Mouse (Mus musculus) forebrain, embryonic 13.5 days (tissue): Measurements from ENCODE around the gene Zfp687. TPM values are rescaled to one million over a fixed set of nuclear protein-coding genes. Genes with fewer than 3 reads are reported as not detected.
A peak's percentile ranks its signal among the peaks of the same experiment; 100 is the strongest.

ENCODE experiments used
- ATAC-seq: fragments of 200-750 bp; cut with Nextera tagmentation; 2 replicates; pipeline ENCODE4 v1.8.0; 2017
- H3K27ac ChIP-seq: fragments of 300-500 bp; sonication (generic); 2 replicates; pipeline ENCODE4 v1.5.1; 2015; ENCODE audit warnings: inconsistent platforms, mild to moderate bottlenecking, moderate library complexity
- H3K27me3 ChIP-seq: fragments of 300-500 bp; sonication (generic); 2 replicates; pipeline ENCODE4 v1.6.1; 2015; ENCODE audit warnings: mild to moderate bottlenecking, inconsistent platforms
- H3K36me3 ChIP-seq: fragments of 300-500 bp; sonication (generic); 2 replicates; pipeline ENCODE4 v1.6.1; 2015; ENCODE audit warnings: mild to moderate bottlenecking, inconsistent platforms; ENCODE audit not compliant: poor library complexity, severe bottlenecking
- H3K4me1 ChIP-seq: fragments of 300-500 bp; sonication (generic); 2 replicates; pipeline ENCODE4 v1.6.1; 2015; ENCODE audit warnings: inconsistent platforms
- H3K4me2 ChIP-seq: fragments of 300-500 bp; sonication (generic); 2 replicates; pipeline ENCODE4 v1.6.1; 2015; ENCODE audit warnings: inconsistent platforms, mild to moderate bottlenecking, moderate library complexity
- H3K4me3 ChIP-seq: fragments of 300-500 bp; sonication (generic); 2 replicates; pipeline ENCODE4 v1.5.1; 2015; ENCODE audit warnings: mild to moderate bottlenecking, inconsistent platforms
- H3K9ac ChIP-seq: fragments of 300-500 bp; sonication (generic); 2 replicates; pipeline ENCODE4 v1.6.1; 2015; ENCODE audit warnings: mild to moderate bottlenecking, inconsistent platforms
- H3K9me3 ChIP-seq: fragments of 300-500 bp; sonication (generic); replicated peaks from 2 replicates; pipeline ENCODE4 v1.6.1; 2016; ENCODE audit warnings: inconsistent platforms
- WGBS: fragments of 180-500 bp; shearing (Covaris S2); methylation state at CpG from one replicate; pipeline ENCODE4 v1.1.7; 2015; 5-methylcytosine and 5-hydroxymethylcytosine counted together
- polyA plus RNA-seq: library from polyadenylated mRNA; unstranded; fragments of >200 nt; fragmentation: Nextera tagmentation; extraction: Ambion mirVana; gene quantifications from 2 replicates; pipeline ENCODE4 v1.2.1, GENCODE M21; 2015

Gene Zfp687
- polyA plus RNA-seq, 1 experiment from 2014 or later, result 26.6 TPM

- ATAC-seq, result no peak
- no peak overlapping the region for H3K9ac ChIP-seq
- WGBS, result 91% methylated on average over 11 of the region's 11 CpGs
- 0 out of 2 replicates have a peak, but pooled peaks cover 9% of the 10 kb centered on the region for H3K4me1 ChIP-seq
- H3K4me3 ChIP-seq, result no peak overlapping the region
- no peak overlapping the region for H3K27ac ChIP-seq
- peaks cover 45% of the 10 kb centered on the region for H3K36me3 ChIP-seq
- no peaks in the 10 kb centered on the region for H3K27me3 ChIP-seq
- no peaks in the 10 kb centered on the region for H3K9me3 ChIP-seq
- no peak overlapping the region for H3K4me2 ChIP-seq
Observed at GRCm38 (mm10) chr3:94984312-94984711, 30.9 kb downstream of the Zfp687 start.

GRCm38 (mm10) chr3:94974528-94975422, 40.5 kb downstream of the Zfp687 start, which contains the start of gene Pi4kb:
Gene Pi4kb, plus strand, starts transcription at chr3:94974731.
- peak; percentile 95 for ATAC-seq
- Histone ChIP-seq H3K4me2 (peak within 1 kb of the TSS; percentile 80), H3K36me3 (peaks cover 16% of the 10 kb centered on the region), H3K9ac (peak within 1 kb of the TSS; percentile 94), H3K4me3 (peak within 1 kb of the TSS; percentile 90), H3K27me3 (no peaks in the 10 kb centered on the region), H3K27ac (peak within 1 kb of the TSS; percentile 89), H3K4me1 (peaks cover 19% of the 10 kb centered on the region), H3K9me3 (no peaks in the 10 kb centered on the region)
- under 1% methylated on average over 57 of the region's 57 CpGs for WGBS

GRCm38 (mm10) chr3:94974026-94974527, 41.2 kb downstream of the Zfp687 start:
- H3K4me2 ChIP-seq, result peak overlapping the region; percentile 80
- peaks cover 19% of the 10 kb centered on the region for H3K4me1 ChIP-seq
- no peaks in the 10 kb centered on the region for H3K27me3 ChIP-seq
- no peak overlapping the region for H3K27ac ChIP-seq
- 17% methylated on average over 9 of the region's 9 CpGs for WGBS
- H3K4me3 ChIP-seq, result peak overlapping the region; percentile 90
- peak; percentile 13; the same call in 1 of the 2 replicates for ATAC-seq
- peak overlapping the region; percentile 94 for H3K9ac ChIP-seq
- H3K9me3 ChIP-seq, result no peaks in the 10 kb centered on the region
- peaks cover 14% of the 10 kb centered on the region for H3K36me3 ChIP-seq

GRCm38 (mm10) chr3:94973620-94974019, 41.6 kb downstream of the Zfp687 start:
- 85% methylated on average over 5 of the region's 5 CpGs for WGBS

GRCm38 (mm10) chr3:94972552-94972951, 42.7 kb downstream of the Zfp687 start:
- Histone ChIP-seq H3K27me3 (no peaks in the 10 kb centered on the region), H3K36me3 (peaks cover 2% of the 10 kb centered on the region; the same call in 1 of the 2 replicates), H3K27ac (no peak overlapping the region), H3K4me2 (no peak overlapping the region), H3K9me3 (no peaks in the 10 kb centered on the region), H3K4me3 (no peak overlapping the region), H3K9ac (no peak overlapping the region), H3K4me1 (peaks cover 19% of the 10 kb centered on the region)
- no peak for ATAC-seq
- 88% methylated on average over 3 of the region's 3 CpGs for WGBS

More at GRCm38 (mm10) chr3:94973620-94974019, 41.6 kb downstream of the Zfp687 start:
- Histone ChIP-seq H3K27me3 (no peaks in the 10 kb centered on the region), H3K4me2 (peak overlapping the region; percentile 80), H3K9ac (no peak overlapping the region), H3K4me1 (peaks cover 19% of the 10 kb centered on the region), H3K36me3 (peaks cover 10% of the 10 kb centered on the region), H3K4me3 (no peak overlapping the region), H3K9me3 (no peaks in the 10 kb centered on the region), H3K27ac (no peak overlapping the region)
- ATAC-seq, result no peak

- 80% methylated on average over 1 of the region's 1 CpGs for WGBS
- no peaks in the 10 kb centered on the region for H3K9me3 ChIP-seq
- H3K9ac ChIP-seq, result no peak overlapping the region
- H3K4me1 ChIP-seq, result no peaks in the 10 kb centered on the region
- ATAC-seq, result no peak
- H3K27ac ChIP-seq, result no peak overlapping the region
- H3K4me2 ChIP-seq, result no peak overlapping the region
- no peaks in the 10 kb centered on the region for H3K36me3 ChIP-seq
- H3K4me3 ChIP-seq, result no peak overlapping the region
- H3K27me3 ChIP-seq, result no peaks in the 10 kb centered on the region
Observed at GRCm38 (mm10) chr3:94965878-94966277, 49.4 kb downstream of the Zfp687 start.

DNA sequence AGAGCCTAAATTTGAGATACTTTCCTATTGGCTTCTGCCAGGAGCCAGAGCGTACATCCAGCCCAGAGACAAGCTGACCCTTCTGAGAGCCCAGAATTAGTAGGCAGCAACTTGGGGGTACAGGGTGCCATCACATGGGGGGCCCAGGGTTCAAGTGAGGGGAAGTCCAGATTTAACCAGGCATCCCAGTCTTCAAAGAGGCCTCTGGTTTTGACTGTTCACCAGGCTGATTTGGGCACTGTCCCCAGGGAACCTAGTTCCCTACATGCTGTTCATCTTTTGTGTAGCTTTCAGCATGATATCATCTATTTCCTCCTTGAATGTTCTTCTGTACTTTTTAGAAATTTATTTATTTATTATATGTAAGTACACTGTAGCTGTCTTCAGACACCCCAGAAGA, 50.3 kb downstream of the Zfp687 start:
- 88% methylated on average over 1 of the region's 1 CpGs for WGBS
- no peak for ATAC-seq
- no peak overlapping the region for H3K4me2 ChIP-seq
- no peaks in the 10 kb centered on the region for H3K36me3 ChIP-seq
- H3K9me3 ChIP-seq, result no peaks in the 10 kb centered on the region
- H3K27ac ChIP-seq, result no peak overlapping the region
- H3K9ac ChIP-seq, result no peak overlapping the region
- H3K4me3 ChIP-seq, result no peak overlapping the region
- no peaks in the 10 kb centered on the region for H3K4me1 ChIP-seq
- H3K27me3 ChIP-seq, result no peaks in the 10 kb centered on the region

- WGBS, result 51% methylated on average over 5 of the region's 5 CpGs
- Histone ChIP-seq H3K27ac (no peak overlapping the region), H3K9ac (no peak overlapping the region), H3K9me3 (no peaks in the 10 kb centered on the region), H3K4me3 (no peak overlapping the region), H3K4me1 (peaks cover 3% of the 10 kb centered on the region; the same call in 1 of the 2 replicates), H3K36me3 (peaks cover 38% of the 10 kb centered on the region), H3K27me3 (no peaks in the 10 kb centered on the region), H3K4me2 (no peak overlapping the region)
- ATAC-seq, result no peak
Observed at GRCm38 (mm10) chr3:94960322-94960721, 54.9 kb downstream of the Zfp687 start.

DNA sequence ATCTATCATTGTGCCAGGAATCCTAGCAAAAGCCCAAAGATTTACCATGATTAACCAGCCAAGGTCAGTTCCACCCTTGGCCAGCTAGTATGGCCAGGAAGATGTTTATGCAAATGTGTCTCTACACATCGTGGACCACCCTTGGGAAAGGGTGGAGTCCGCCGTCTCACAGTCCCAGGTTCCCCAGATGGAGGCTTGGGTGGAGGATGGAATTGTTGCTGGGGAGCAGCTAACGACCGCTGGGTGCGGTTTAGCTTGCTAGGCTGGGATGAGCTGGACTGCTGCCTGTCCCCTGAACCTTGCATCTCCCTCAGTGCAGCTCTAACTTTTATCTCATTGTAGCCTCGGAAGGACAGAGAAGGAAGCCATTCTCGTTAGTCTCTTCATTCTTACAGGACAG, 55.4 kb downstream of the Zfp687 start:
- H3K36me3 ChIP-seq, result peaks cover 38% of the 10 kb centered on the region
- H3K4me2 ChIP-seq, result no peak overlapping the region
- H3K27me3 ChIP-seq, result no peaks in the 10 kb centered on the region
- WGBS, result 38% methylated on average over 8 of the region's 8 CpGs
- no peak overlapping the region for H3K4me3 ChIP-seq
- no peak overlapping the region for H3K9ac ChIP-seq
- H3K4me1 ChIP-seq, result peaks cover 8% of the 10 kb centered on the region
- no peak for ATAC-seq
- no peak overlapping the region for H3K27ac ChIP-seq
- no peaks in the 10 kb centered on the region for H3K9me3 ChIP-seq

GRCm38 (mm10) chr3:94958295-94958694, 57.0 kb downstream of the Zfp687 start:
- Histone ChIP-seq H3K4me1 (peaks cover 11% of the 10 kb centered on the region), H3K4me2 (no peak overlapping the region), H3K27ac (no peak overlapping the region), H3K27me3 (no peaks in the 10 kb centered on the region), H3K9me3 (no peaks in the 10 kb centered on the region), H3K9ac (no peak overlapping the region), H3K4me3 (no peak overlapping the region), H3K36me3 (peaks cover 38% of the 10 kb centered on the region)
- no peak for ATAC-seq
- WGBS, result 94% methylated on average over 8 of the region's 8 CpGs
